Mouse (Mus musculus): Measurements from ENCODE around the gene Slc9a2.
"Not testable (repeated sequence)": the region's sequence is repeated elsewhere in the genome, so short reads cannot be mapped to it uniquely, and the experiment has no call there.

The Slc9a2 gene

GRCm38 (mm10) chr1:40705099-40705498 lies 24.7 kb downstream of the Slc9a2 start:
- DNase-seq (ENCODE audit: extremely low read depth, low read depth, low spot score): no peak

GRCm38 (mm10) chr1:40714950-40715349 lies 34.6 kb downstream of the Slc9a2 start:
- DNase-seq (ENCODE audit: extremely low read depth, low read depth, low spot score): no peak

- no peak for DNase-seq (ENCODE audit: extremely low read depth, low read depth, low spot score)
These were observed 45.7 kb downstream of the Slc9a2 start for GRCm38 (mm10) chr1:40726051-40726450.

GRCm38 (mm10) chr1:40727404-40727803 lies 47.0 kb downstream of the Slc9a2 start:
- DNase-seq (ENCODE audit: extremely low read depth, low read depth, low spot score): no peak

- no peak for DNase-seq (ENCODE audit: extremely low read depth, low read depth, low spot score)
These were observed 48.3 kb downstream of the Slc9a2 start for GRCm38 (mm10) chr1:40728636-40729035.

GRCm38 (mm10) chr1:40737671-40738070 lies 57.3 kb downstream of the Slc9a2 start:
- DNase-seq (ENCODE audit: extremely low read depth, low read depth, low spot score): no peak

- DNase-seq (ENCODE audit: extremely low read depth, low read depth, low spot score): not testable (repeated sequence)
These were observed 57.9 kb downstream of the Slc9a2 start for GRCm38 (mm10) chr1:40738246-40738645.

- DNase-seq (ENCODE audit: extremely low read depth, low read depth, low spot score): no peak
These were observed 60.4 kb downstream of the Slc9a2 start for GRCm38 (mm10) chr1:40740739-40741138.

- no peak for DNase-seq (ENCODE audit: extremely low read depth, low read depth, low spot score)
These were observed 65.7 kb downstream of the Slc9a2 start for GRCm38 (mm10) chr1:40746089-40746488.

GRCm38 (mm10) chr1:40759751-40760445 lies 79.5 kb downstream of the Slc9a2 start:
- peak; percentile 76 for DNase-seq (ENCODE audit: extremely low read depth, low read depth, low spot score)

- no peak for DNase-seq (ENCODE audit: extremely low read depth, low read depth, low spot score)
These were observed 83.7 kb downstream of the Slc9a2 start for GRCm38 (mm10) chr1:40764042-40764441.

- no peak for DNase-seq (ENCODE audit: extremely low read depth, low read depth, low spot score)
These were observed 84.4 kb downstream of the Slc9a2 start for GRCm38 (mm10) chr1:40764701-40765275.

- no peak for DNase-seq (ENCODE audit: extremely low read depth, low read depth, low spot score)
These were observed 85.1 kb downstream of the Slc9a2 start for GRCm38 (mm10) chr1:40765521-40765920.

- no peak for DNase-seq (ENCODE audit: extremely low read depth, low read depth, low spot score)
These were observed 87.2 kb downstream of the Slc9a2 start for GRCm38 (mm10) chr1:40767588-40767987.

- DNase-seq (ENCODE audit: extremely low read depth, low read depth, low spot score): no peak
These were observed 88.2 kb downstream of the Slc9a2 start for GRCm38 (mm10) chr1:40768606-40769005.

GRCm38 (mm10) chr1:40769331-40769894 lies 89.0 kb downstream of the Slc9a2 start:
- no peak for DNase-seq (ENCODE audit: extremely low read depth, low read depth, low spot score)

- DNase-seq (ENCODE audit: extremely low read depth, low read depth, low spot score): no peak
These were observed 91.0 kb downstream of the Slc9a2 start for GRCm38 (mm10) chr1:40771196-40771970.

GRCm38 (mm10) chr1:40773234-40773633 lies 92.9 kb downstream of the Slc9a2 start:
- DNase-seq (ENCODE audit: extremely low read depth, low read depth, low spot score): no peak

- no peak for DNase-seq (ENCODE audit: extremely low read depth, low read depth, low spot score)
These were observed 93.7 kb downstream of the Slc9a2 start for GRCm38 (mm10) chr1:40774040-40774439.

- DNase-seq (ENCODE audit: extremely low read depth, low read depth, low spot score): no peak
These were observed 95.7 kb downstream of the Slc9a2 start for GRCm38 (mm10) chr1:40776102-40776501.

- DNase-seq (ENCODE audit: extremely low read depth, low read depth, low spot score): no peak
These were observed 96.4 kb downstream of the Slc9a2 start for GRCm38 (mm10) chr1:40776763-40777162.

- DNase-seq (ENCODE audit: extremely low read depth, low read depth, low spot score): no peak
These were observed 103.1 kb downstream of the Slc9a2 start for GRCm38 (mm10) chr1:40783450-40783849.

Measured in fat pad, adult 2 months (tissue).